Mouse (Mus musculus) 3134 (cell line): ENCODE results near the gene S100a7a.

Experiments used
- DNase-seq: peaks from one replicate; pipeline ENCODE4 v3.0.0-alpha.2; 2011; ENCODE audit warnings: low spot score; ENCODE audit not compliant: insufficient read length; ENCODE audit errors: extremely low read depth

Gene S100a7a

GRCm38 (mm10) chr3:90627366-90627765 lies 26.5 kb upstream of the S100a7a start:
- DNase-seq, result no peak

- DNase-seq, result no peak
Measured at GRCm38 (mm10) chr3:90627807-90628206, 26.0 kb upstream of the S100a7a start.

GRCm38 (mm10) chr3:90629298-90629697 lies 24.5 kb upstream of the S100a7a start:
- DNase-seq, result no peak

- DNase-seq, result no peak
Measured at GRCm38 (mm10) chr3:90631984-90632383, 21.8 kb upstream of the S100a7a start.

GRCm38 (mm10) chr3:90638511-90639275 lies 15.1 kb upstream of the S100a7a start:
- peak; percentile 18 for DNase-seq

- peak; percentile 22 for DNase-seq
Measured at GRCm38 (mm10) chr3:90639511-90640154, 14.2 kb upstream of the S100a7a start.

- no peak for DNase-seq
Measured at GRCm38 (mm10) chr3:90640981-90641380, 12.8 kb upstream of the S100a7a start.

GRCm38 (mm10) chr3:90644220-90644619 lies 9.6 kb upstream of the S100a7a start:
- DNase-seq, result no peak

GRCm38 (mm10) chr3:90647291-90647690 lies 6.5 kb upstream of the S100a7a start:
- DNase-seq, result no peak

GRCm38 (mm10) chr3:90648981-90649380 lies 4.8 kb upstream of the S100a7a start:
- DNase-seq, result no peak

- DNase-seq, result no peak
Measured at GRCm38 (mm10) chr3:90649832-90650231, 4.0 kb upstream of the S100a7a start.

GRCm38 (mm10) chr3:90652878-90653508 lies 824 bp upstream of the S100a7a start:
- DNase-seq, result peak; percentile 28

GRCm38 (mm10) chr3:90657405-90657804 lies 3.6 kb downstream of the S100a7a start:
- DNase-seq, result no peak

GRCm38 (mm10) chr3:90659364-90660044 lies 5.7 kb downstream of the S100a7a start:
- DNase-seq, result no peak

- no peak for DNase-seq
Measured at GRCm38 (mm10) chr3:90664219-90664618, 10.4 kb downstream of the S100a7a start.

GRCm38 (mm10) chr3:90668846-90669245 lies 15.0 kb downstream of the S100a7a start, which contains the start of gene S100a8:
S100a8 (plus strand) TSS chr3:90668978.
- DNase-seq, result peak; percentile 47

- no peak for DNase-seq
Measured at GRCm38 (mm10) chr3:90678656-90679055, 24.8 kb downstream of the S100a7a start.

GRCm38 (mm10) chr3:90683929-90684328 lies 30.1 kb downstream of the S100a7a start:
- no peak for DNase-seq

GRCm38 (mm10) chr3:90686835-90687234 lies 33.0 kb downstream of the S100a7a start:
- no peak for DNase-seq

- DNase-seq, result no peak
Measured at GRCm38 (mm10) chr3:90693496-90693895, 39.7 kb downstream of the S100a7a start.

- no peak for DNase-seq
Measured at GRCm38 (mm10) chr3:90695613-90696012, 41.8 kb downstream of the S100a7a start, which contains the start of gene S100a9. S100a9 (minus strand) TSS chr3:90695721.
